Mouse (Mus musculus): Measurements from ENCODE around the gene Ttc28. TPM values are rescaled to one million over a fixed set of nuclear protein-coding genes. Genes with fewer than 3 reads are reported as not detected.

Ttc28 gene
- total RNA-seq, 1 experiment: 5.8 TPM

DNA sequence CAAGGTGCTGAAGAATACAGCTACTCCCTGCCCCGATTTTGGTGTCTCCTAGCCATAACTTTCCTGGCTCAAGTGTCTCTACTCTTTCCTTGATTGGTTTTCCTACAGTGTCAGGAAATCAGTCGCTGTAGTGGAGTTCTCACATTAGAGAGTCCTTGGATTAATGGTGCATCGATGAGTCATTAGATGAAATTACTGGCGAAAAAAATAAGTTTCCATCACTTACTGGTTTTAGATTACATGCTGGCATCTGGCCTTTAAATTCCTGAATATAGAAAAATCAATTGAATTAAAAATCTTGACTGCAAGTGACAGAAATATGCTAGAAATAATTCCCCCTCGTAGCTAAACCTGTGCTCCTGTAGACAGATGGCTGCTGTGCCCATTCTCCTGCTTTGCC, 168.4 kb downstream of the Ttc28 start:
- Histone ChIP-seq H3K9me3 (ENCODE audit: control insufficient read depth, insufficient read depth, low read depth, low read length) (no peaks in the 10 kb centered on the region), H3K36me3 (ENCODE audit: control insufficient read depth, insufficient read depth, low read length, poor library complexity, severe bottlenecking) (no peaks in the 10 kb centered on the region), H3K9ac (ENCODE audit: insufficient read depth, low read depth, low read length, poor library complexity, severe bottlenecking) (no peak overlapping the region), H3K4me1 (ENCODE audit: control insufficient read depth in 2 of 2, insufficient read depth in 2 of 2, low read length in 2 of 2, poor library complexity in 1 of 2) (peaks cover 0 to 29% of the 10 kb centered on the region in 2 experiments), H3K27ac (ENCODE audit: insufficient read depth, low read depth, low read length, poor library complexity, severe bottlenecking) (no peak overlapping the region), H3K4me3 (ENCODE audit: insufficient read depth in 1 of 2, low read depth in 1 of 2, low read length in 2 of 2, poor library complexity in 1 of 2, severe bottlenecking in 1 of 2) (no peak overlapping the region)
- no peak for DNase-seq (ENCODE audit: low read depth, low spot score)
- TF ChIP-seq CHD2 (IDR thresholded peaks at IDR 0.05; ENCODE audit: low read depth, low read length) (no peak), MAFK (IDR thresholded peaks at IDR 0.05; ENCODE audit: insufficient read depth, low read depth, low read length) (no peak), ZC3H11A (IDR thresholded peaks at IDR 0.05; ENCODE audit: borderline replicate concordance, low read depth, low read length) (no peak), HCFC1 (IDR thresholded peaks at IDR 0.05; ENCODE audit: borderline replicate concordance, insufficient read depth, low read length) (no peak), ZNF384 (IDR thresholded peaks at IDR 0.05; ENCODE audit: low read depth, low read length) (no peak)
- in situ Hi-C loops (cut with MboI; ENCODE audit: low sequenced_read_pairs in 2 of 2, unreplicated experiment in 2 of 2): no loop called here

GRCm38 (mm10) chr5:111049584-111049983, 170.0 kb downstream of the Ttc28 start:
- no peaks in the 10 kb centered on the region for H3K9me3 ChIP-seq (ENCODE audit: control insufficient read depth, insufficient read depth, low read depth, low read length)
- no peak overlapping the region for H3K27ac ChIP-seq (ENCODE audit: insufficient read depth, low read depth, low read length, poor library complexity, severe bottlenecking)
- in situ Hi-C loops (cut with MboI; ENCODE audit: low sequenced_read_pairs in 2 of 2, unreplicated experiment in 2 of 2): no loop called here
- H3K36me3 ChIP-seq (ENCODE audit: control insufficient read depth, insufficient read depth, low read length, poor library complexity, severe bottlenecking): no peaks in the 10 kb centered on the region
- no peak overlapping the region for H3K9ac ChIP-seq (ENCODE audit: insufficient read depth, low read depth, low read length, poor library complexity, severe bottlenecking)
- H3K4me3 ChIP-seq (ENCODE audit: insufficient read depth in 1 of 2, low read depth in 1 of 2, low read length in 2 of 2, poor library complexity in 1 of 2, severe bottlenecking in 1 of 2): no peak overlapping the region
- TF ChIP-seq MAFK (IDR thresholded peaks at IDR 0.05; ENCODE audit: insufficient read depth, low read depth, low read length) (no peak), ZC3H11A (IDR thresholded peaks at IDR 0.05; ENCODE audit: borderline replicate concordance, low read depth, low read length) (no peak), CHD2 (IDR thresholded peaks at IDR 0.05; ENCODE audit: low read depth, low read length) (no peak), HCFC1 (IDR thresholded peaks at IDR 0.05; ENCODE audit: borderline replicate concordance, insufficient read depth, low read length) (no peak), ZNF384 (IDR thresholded peaks at IDR 0.05; ENCODE audit: low read depth, low read length) (no peak)
- peaks cover 0 to 19% of the 10 kb centered on the region in 2 experiments for H3K4me1 ChIP-seq (ENCODE audit: control insufficient read depth in 2 of 2, insufficient read depth in 2 of 2, low read length in 2 of 2, poor library complexity in 1 of 2)
- DNase-seq (ENCODE audit: low read depth, low spot score): no peak

DNA sequence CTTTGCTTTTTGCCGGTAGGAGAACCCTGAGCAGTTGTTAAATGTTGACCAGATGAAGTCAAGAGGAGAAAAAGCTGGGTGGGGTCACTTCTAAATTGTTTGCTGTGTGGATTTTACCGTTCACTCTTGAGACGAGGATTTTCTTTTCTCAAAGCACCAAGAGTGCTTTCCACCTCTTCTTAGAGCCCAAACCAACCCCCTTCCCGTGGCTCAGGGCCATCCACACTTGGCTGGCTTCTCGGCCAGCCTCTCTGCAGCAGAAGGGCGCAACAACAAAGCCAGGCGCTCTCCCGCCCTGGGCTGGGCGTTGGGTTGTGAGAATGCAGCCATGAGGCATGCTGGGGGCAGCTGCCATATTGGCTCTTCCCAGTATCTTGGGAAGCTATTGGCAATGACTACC, 170.5 kb downstream of the Ttc28 start:
- peaks cover 0 to 15% of the 10 kb centered on the region in 2 experiments; a peak in 3 of 4 replicates for H3K4me1 ChIP-seq (ENCODE audit: control insufficient read depth in 2 of 2, insufficient read depth in 2 of 2, low read length in 2 of 2, poor library complexity in 1 of 2)
- TF ChIP-seq ZC3H11A (IDR thresholded peaks at IDR 0.05; ENCODE audit: borderline replicate concordance, low read depth, low read length) (no peak), HCFC1 (IDR thresholded peaks at IDR 0.05; ENCODE audit: borderline replicate concordance, insufficient read depth, low read length) (no peak), CHD2 (IDR thresholded peaks at IDR 0.05; ENCODE audit: low read depth, low read length) (no peak), MAFK (IDR thresholded peaks at IDR 0.05; ENCODE audit: insufficient read depth, low read depth, low read length) (no peak), ZNF384 (IDR thresholded peaks at IDR 0.05; ENCODE audit: low read depth, low read length) (no peak)
- in situ Hi-C loops (cut with MboI; ENCODE audit: low sequenced_read_pairs in 2 of 2, unreplicated experiment in 2 of 2): no loop called here
- no peak overlapping the region for H3K4me3 ChIP-seq (ENCODE audit: insufficient read depth in 1 of 2, low read depth in 1 of 2, low read length in 2 of 2, poor library complexity in 1 of 2, severe bottlenecking in 1 of 2)
- no peaks in the 10 kb centered on the region for H3K9me3 ChIP-seq (ENCODE audit: control insufficient read depth, insufficient read depth, low read depth, low read length)
- DNase-seq (ENCODE audit: low read depth, low spot score): no peak
- no peak overlapping the region for H3K9ac ChIP-seq (ENCODE audit: insufficient read depth, low read depth, low read length, poor library complexity, severe bottlenecking)
- H3K27ac ChIP-seq (ENCODE audit: insufficient read depth, low read depth, low read length, poor library complexity, severe bottlenecking): no peak overlapping the region
- no peaks in the 10 kb centered on the region for H3K36me3 ChIP-seq (ENCODE audit: control insufficient read depth, insufficient read depth, low read length, poor library complexity, severe bottlenecking)

- Histone ChIP-seq H3K9me3 (ENCODE audit: control insufficient read depth, insufficient read depth, low read depth, low read length) (no peaks in the 10 kb centered on the region), H3K4me1 (ENCODE audit: control insufficient read depth in 2 of 2, insufficient read depth in 2 of 2, low read length in 2 of 2, poor library complexity in 1 of 2) (peaks cover 0 to 4% of the 10 kb centered on the region in 2 experiments; a peak in 2 of 4 replicates), H3K4me3 (ENCODE audit: insufficient read depth in 1 of 2, low read depth in 1 of 2, low read length in 2 of 2, poor library complexity in 1 of 2, severe bottlenecking in 1 of 2) (no peak overlapping the region), H3K9ac (ENCODE audit: insufficient read depth, low read depth, low read length, poor library complexity, severe bottlenecking) (no peak overlapping the region), H3K27ac (ENCODE audit: insufficient read depth, low read depth, low read length, poor library complexity, severe bottlenecking) (no peak overlapping the region), H3K36me3 (ENCODE audit: control insufficient read depth, insufficient read depth, low read length, poor library complexity, severe bottlenecking) (no peaks in the 10 kb centered on the region)
- in situ Hi-C loops (cut with MboI; ENCODE audit: low sequenced_read_pairs in 2 of 2, unreplicated experiment in 2 of 2): no loop called here
- TF ChIP-seq ZNF384 (IDR thresholded peaks at IDR 0.05; ENCODE audit: low read depth, low read length) (no peak), CHD2 (IDR thresholded peaks at IDR 0.05; ENCODE audit: low read depth, low read length) (no peak)
- no peak for DNase-seq (ENCODE audit: low read depth, low spot score)
These were observed 174.8 kb downstream of the Ttc28 start for GRCm38 (mm10) chr5:111054380-111054779.

DNA sequence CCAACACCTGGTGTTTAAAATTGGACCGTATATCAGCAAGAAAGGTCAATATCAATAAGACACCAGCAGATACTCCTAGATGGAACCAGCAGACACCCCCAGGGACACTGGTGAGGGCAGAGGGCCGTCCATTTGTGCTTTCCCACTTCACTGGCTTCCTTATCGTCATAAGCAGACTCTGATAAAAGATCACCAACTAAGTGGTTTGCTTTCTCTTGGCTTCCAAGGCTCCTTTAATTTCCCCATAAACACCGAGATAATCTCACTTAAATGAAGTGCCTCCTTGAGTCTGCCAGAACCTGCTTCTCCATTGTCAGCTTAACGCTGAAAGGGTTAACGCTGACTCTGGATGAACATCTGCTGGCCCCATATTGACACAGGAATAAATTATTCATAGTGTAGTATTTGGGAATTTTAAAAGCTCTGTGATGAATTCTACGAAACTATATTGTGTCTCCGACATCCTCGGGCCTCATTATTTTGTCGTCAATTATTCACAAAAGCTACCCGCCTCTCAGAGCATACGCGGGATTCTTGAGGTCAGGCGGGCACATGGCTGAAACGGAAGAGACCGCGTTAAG, 175.3 kb downstream of the Ttc28 start:
- Histone ChIP-seq H3K9me3 (ENCODE audit: control insufficient read depth, insufficient read depth, low read depth, low read length) (no peaks in the 10 kb centered on the region), H3K4me3 (ENCODE audit: insufficient read depth in 1 of 2, low read depth in 1 of 2, low read length in 2 of 2, poor library complexity in 1 of 2, severe bottlenecking in 1 of 2) (no peak overlapping the region), H3K27ac (ENCODE audit: insufficient read depth, low read depth, low read length, poor library complexity, severe bottlenecking) (no peak overlapping the region), H3K36me3 (ENCODE audit: control insufficient read depth, insufficient read depth, low read length, poor library complexity, severe bottlenecking) (no peaks in the 10 kb centered on the region), H3K9ac (ENCODE audit: insufficient read depth, low read depth, low read length, poor library complexity, severe bottlenecking) (no peak overlapping the region), H3K4me1 (ENCODE audit: control insufficient read depth in 2 of 2, insufficient read depth in 2 of 2, low read length in 2 of 2, poor library complexity in 1 of 2) (peaks cover 0 to 4% of the 10 kb centered on the region in 2 experiments; a peak in 2 of 4 replicates)
- no peak for DNase-seq (ENCODE audit: low read depth, low spot score)
- TF ChIP-seq ZNF384 (IDR thresholded peaks at IDR 0.05; ENCODE audit: low read depth, low read length) (no peak), CHD2 (IDR thresholded peaks at IDR 0.05; ENCODE audit: low read depth, low read length) (no peak), ZC3H11A (IDR thresholded peaks at IDR 0.05; ENCODE audit: borderline replicate concordance, low read depth, low read length) (no peak)
- in situ Hi-C loops (cut with MboI; ENCODE audit: low sequenced_read_pairs in 2 of 2, unreplicated experiment in 2 of 2): no loop called here
